Mouse (Mus musculus) embryonic facial prominence, embryonic 13.5 days (tissue): Measurements from ENCODE around the gene Cpne8. TPM values are rescaled to one million over a fixed set of nuclear protein-coding genes. Genes with fewer than 3 reads are reported as not detected.

Experiments
- ATAC-seq: fragments of 200-750 bp; cut with Nextera tagmentation; 2 replicates; pipeline ENCODE4 v1.8.0; 2017; ENCODE audit warnings: low read depth; ENCODE audit not compliant: insufficient number of reproducible peaks, insufficient read depth, low FRiP score, low TSS enrichment
- H3K27ac ChIP-seq: fragments of 300-500 bp; sonication (generic); 2 replicates; pipeline ENCODE4 v1.5.1; 2015; ENCODE audit warnings: moderate library complexity, mild to moderate bottlenecking, inconsistent platforms
- H3K27me3 ChIP-seq: fragments of 300-500 bp; sonication (generic); 2 replicates; pipeline ENCODE4 v1.6.1; 2015; ENCODE audit warnings: mild to moderate bottlenecking, inconsistent platforms
- H3K36me3 ChIP-seq: fragments of 300-500 bp; sonication (generic); 2 replicates; pipeline ENCODE4 v1.6.1; 2015; ENCODE audit warnings: mild to moderate bottlenecking, inconsistent platforms
- H3K4me1 ChIP-seq: fragments of 300-500 bp; sonication (generic); 2 replicates; pipeline ENCODE4 v1.6.1; 2015; ENCODE audit warnings: inconsistent platforms
- H3K4me2 ChIP-seq: fragments of 300-500 bp; sonication (generic); 2 replicates; pipeline ENCODE4 v1.6.1; 2015; ENCODE audit warnings: moderate library complexity, mild to moderate bottlenecking, inconsistent platforms
- H3K4me3 ChIP-seq: fragments of 300-500 bp; sonication (generic); 2 replicates; pipeline ENCODE4 v1.5.1; 2015; ENCODE audit warnings: mild to moderate bottlenecking, inconsistent platforms
- H3K9ac ChIP-seq: fragments of 300-500 bp; sonication (generic); 2 replicates; pipeline ENCODE4 v1.6.1; 2015; ENCODE audit warnings: mild to moderate bottlenecking, inconsistent platforms
- H3K9me3 ChIP-seq: fragments of 300-500 bp; sonication (generic); 2 replicates; pipeline ENCODE4 v1.6.1; 2016; ENCODE audit warnings: inconsistent platforms
- WGBS: fragments of 180-500 bp; shearing (Covaris S2); methylation state at CpG from one replicate; pipeline ENCODE4 v1.1.7; 2015; ENCODE audit warnings: mixed read lengths; 5-methylcytosine and 5-hydroxymethylcytosine counted together
- polyA plus RNA-seq: library from polyadenylated mRNA; unstranded; fragments of >200 nt; fragmentation: Nextera tagmentation; extraction: Ambion mirVana; gene quantifications from 2 replicates; pipeline ENCODE4 v1.2.1, GENCODE M21; 2015

Gene Cpne8
- 19.7 and 20.1 TPM in 2 replicates for polyA plus RNA-seq

DNA sequence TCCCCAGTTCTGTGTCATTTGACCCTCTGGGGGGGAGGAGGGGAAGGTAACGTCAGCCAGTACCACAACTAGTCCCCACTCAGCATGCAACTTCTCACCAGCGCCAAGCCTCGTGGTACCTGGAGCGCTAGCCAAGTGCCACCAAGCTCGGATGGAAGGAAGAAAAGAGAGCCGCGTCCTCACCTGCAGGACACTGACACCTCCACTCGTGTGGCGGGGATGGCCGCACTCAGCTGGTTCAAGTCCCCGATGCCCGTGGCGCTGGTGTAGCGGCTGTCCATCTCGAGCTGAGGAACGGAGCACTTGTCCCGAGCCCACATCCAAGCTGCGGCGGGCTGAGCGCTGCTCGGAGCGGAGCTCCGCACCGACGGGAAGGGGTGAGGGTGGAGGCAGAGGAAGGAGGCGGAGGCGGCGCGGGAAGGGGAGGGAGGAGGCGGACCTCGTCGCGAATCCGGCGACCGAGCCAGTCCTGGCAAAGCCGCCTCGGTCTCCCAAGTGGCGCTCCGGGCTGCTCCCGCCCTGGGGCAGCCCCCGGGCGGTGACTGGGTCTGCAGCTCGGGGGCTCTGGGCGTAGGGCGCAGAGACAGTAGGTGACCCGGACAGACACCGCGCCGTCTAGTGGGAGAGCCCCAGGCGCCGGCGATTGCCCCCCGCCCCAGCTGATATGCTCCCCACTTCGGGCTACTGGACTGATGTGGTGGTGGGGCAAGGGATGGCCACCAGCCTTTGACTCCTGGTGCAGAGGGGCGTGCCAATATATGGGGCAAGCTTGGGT, at the start of gene Cpne8:
TSS of gene Cpne8 (minus strand) at position 448 of the 775 bp plus-strand sequence.
- no peaks in the 10 kb centered on the region for H3K27me3 ChIP-seq
- WGBS: under 1% methylated on average over 50 of the region's 56 CpGs
- peaks cover 7% of the 10 kb centered on the region; the same call in 1 of the 2 replicates for H3K4me1 ChIP-seq
- H3K9me3 ChIP-seq: no peaks in the 10 kb centered on the region
- H3K9ac ChIP-seq: peak within 1 kb of the TSS; percentile 81
- H3K4me2 ChIP-seq: peak within 1 kb of the TSS; percentile 95
- peak within 1 kb of the TSS; percentile 70 for H3K4me3 ChIP-seq
- peak within 1 kb of the TSS; percentile 33; the same call in 1 of the 2 replicates for H3K27ac ChIP-seq
- peak; percentile 72 for ATAC-seq
- no peaks in the 10 kb centered on the region for H3K36me3 ChIP-seq

GRCm38 (mm10) chr15:90717717-90718116, 38.5 kb upstream of the Cpne8 start:
- Histone ChIP-seq H3K27ac (no peak overlapping the region), H3K9ac (no peak overlapping the region), H3K36me3 (no peaks in the 10 kb centered on the region), H3K9me3 (no peaks in the 10 kb centered on the region), H3K4me1 (no peaks in the 10 kb centered on the region), H3K27me3 (no peaks in the 10 kb centered on the region), H3K4me3 (no peak overlapping the region), H3K4me2 (no peak overlapping the region)
- 79% methylated on average over 4 of the region's 4 CpGs for WGBS
- no peak for ATAC-seq

DNA sequence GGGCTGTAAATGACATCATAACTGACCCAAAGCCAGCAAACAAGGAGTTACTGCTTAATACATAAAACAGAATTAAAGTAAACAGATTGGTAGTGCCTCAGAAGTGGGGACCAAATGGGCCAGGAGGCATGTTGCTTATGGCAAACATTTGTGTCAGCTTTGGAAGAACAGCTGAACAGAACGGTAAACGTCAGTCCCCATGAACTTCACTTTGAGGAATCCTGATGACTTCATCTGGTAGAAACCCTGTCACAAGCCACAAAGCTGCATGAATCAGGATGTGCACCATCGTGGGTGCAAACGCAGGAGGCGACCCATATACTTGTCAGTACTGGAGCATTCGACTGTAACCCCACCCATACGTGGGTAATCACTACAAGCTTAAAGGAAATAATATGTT, 30.1 kb upstream of the Cpne8 start:
- no peak overlapping the region for H3K9ac ChIP-seq
- no peak overlapping the region for H3K4me2 ChIP-seq
- 72% methylated on average over 7 of the region's 7 CpGs for WGBS
- no peak for ATAC-seq
- no peak overlapping the region for H3K4me3 ChIP-seq
- H3K4me1 ChIP-seq: no peaks in the 10 kb centered on the region
- no peaks in the 10 kb centered on the region for H3K27me3 ChIP-seq
- no peaks in the 10 kb centered on the region for H3K9me3 ChIP-seq
- H3K27ac ChIP-seq: no peak overlapping the region
- H3K36me3 ChIP-seq: no peaks in the 10 kb centered on the region

GRCm38 (mm10) chr15:90704314-90704713, 25.1 kb upstream of the Cpne8 start:
- no peak overlapping the region for H3K4me2 ChIP-seq
- H3K27me3 ChIP-seq: no peaks in the 10 kb centered on the region
- H3K36me3 ChIP-seq: no peaks in the 10 kb centered on the region
- no peak overlapping the region for H3K27ac ChIP-seq
- no peak overlapping the region for H3K9ac ChIP-seq
- ATAC-seq: no peak
- WGBS: 54% methylated on average over 5 of the region's 5 CpGs
- H3K9me3 ChIP-seq: no peaks in the 10 kb centered on the region
- H3K4me3 ChIP-seq: no peak overlapping the region
- H3K4me1 ChIP-seq: no peaks in the 10 kb centered on the region

GRCm38 (mm10) chr15:90703502-90704232, 24.4 kb upstream of the Cpne8 start:
- no peaks in the 10 kb centered on the region for H3K27me3 ChIP-seq
- H3K4me2 ChIP-seq: no peak overlapping the region
- ATAC-seq: no peak
- H3K4me3 ChIP-seq: no peak overlapping the region
- H3K36me3 ChIP-seq: no peaks in the 10 kb centered on the region
- no peak overlapping the region for H3K27ac ChIP-seq
- H3K4me1 ChIP-seq: no peaks in the 10 kb centered on the region
- H3K9me3 ChIP-seq: no peaks in the 10 kb centered on the region
- H3K9ac ChIP-seq: no peak overlapping the region
- 55% methylated on average over 11 of the region's 11 CpGs for WGBS

- H3K36me3 ChIP-seq: no peaks in the 10 kb centered on the region
Measured at GRCm38 (mm10) chr15:90686770-90687169, 7.5 kb upstream of the Cpne8 start.

DNA sequence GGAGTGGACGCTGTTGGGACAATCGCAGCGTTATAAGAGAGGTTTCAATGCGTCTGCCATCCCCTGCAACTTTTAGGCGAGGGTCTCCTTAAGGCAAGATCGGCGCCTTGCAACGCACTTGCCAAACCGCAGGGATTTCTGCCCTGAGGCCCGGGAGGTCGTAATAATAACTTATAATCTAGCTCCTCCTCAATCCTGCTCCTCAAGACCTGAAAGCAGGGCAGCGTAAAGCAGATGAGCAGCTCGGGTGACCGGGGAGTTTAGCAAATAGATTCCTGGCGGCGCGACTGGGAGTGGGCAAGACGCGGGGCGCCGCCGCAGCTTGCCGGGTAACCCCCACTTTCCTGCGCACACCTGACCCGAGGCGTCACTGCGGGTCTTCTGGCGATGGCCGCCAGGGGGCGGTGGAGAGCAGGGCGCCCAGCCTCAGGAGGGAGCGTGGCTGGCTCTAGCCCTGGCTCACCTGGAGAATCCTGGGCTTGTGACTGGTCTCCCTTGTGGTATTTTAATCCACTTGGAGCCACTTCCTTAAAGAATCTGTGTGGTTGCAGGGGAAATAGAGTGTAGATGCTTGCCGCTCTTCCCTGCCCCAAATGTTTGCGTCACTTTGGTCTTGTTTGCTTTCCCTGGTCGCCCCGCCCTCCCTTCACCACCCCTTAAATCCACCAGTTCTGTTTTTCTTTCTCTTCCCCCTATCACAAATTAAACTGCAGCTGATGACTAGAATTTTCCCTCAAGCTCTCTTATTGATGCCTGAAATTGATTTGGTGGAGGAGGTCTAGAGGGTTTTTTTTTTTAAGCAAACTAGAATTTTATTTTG, 738 bp upstream of the Cpne8 start:
- peak overlapping the region; percentile 70 for H3K4me3 ChIP-seq
- peak overlapping the region; percentile 33; the same call in 1 of the 2 replicates for H3K27ac ChIP-seq
- no peaks in the 10 kb centered on the region for H3K27me3 ChIP-seq
- no peaks in the 10 kb centered on the region for H3K36me3 ChIP-seq
- peaks cover 7% of the 10 kb centered on the region; the same call in 1 of the 2 replicates for H3K4me1 ChIP-seq
- peak; percentile 71 for ATAC-seq
- no peaks in the 10 kb centered on the region for H3K9me3 ChIP-seq
- WGBS: 4% methylated on average over 36 of the region's 36 CpGs
- peak overlapping the region; percentile 81 for H3K9ac ChIP-seq
- peak overlapping the region; percentile 95 for H3K4me2 ChIP-seq

More at GRCm38 (mm10) chr15:90686770-90687169, 7.5 kb upstream of the Cpne8 start:
- Histone ChIP-seq H3K27me3 (no peaks in the 10 kb centered on the region), H3K9me3 (no peaks in the 10 kb centered on the region), H3K4me2 (no peak overlapping the region), H3K9ac (no peak overlapping the region), H3K4me3 (no peak overlapping the region), H3K4me1 (no peaks in the 10 kb centered on the region), H3K27ac (no peak overlapping the region)
- ATAC-seq: no peak
- WGBS: 88% methylated on average over 6 of the region's 6 CpGs

DNA sequence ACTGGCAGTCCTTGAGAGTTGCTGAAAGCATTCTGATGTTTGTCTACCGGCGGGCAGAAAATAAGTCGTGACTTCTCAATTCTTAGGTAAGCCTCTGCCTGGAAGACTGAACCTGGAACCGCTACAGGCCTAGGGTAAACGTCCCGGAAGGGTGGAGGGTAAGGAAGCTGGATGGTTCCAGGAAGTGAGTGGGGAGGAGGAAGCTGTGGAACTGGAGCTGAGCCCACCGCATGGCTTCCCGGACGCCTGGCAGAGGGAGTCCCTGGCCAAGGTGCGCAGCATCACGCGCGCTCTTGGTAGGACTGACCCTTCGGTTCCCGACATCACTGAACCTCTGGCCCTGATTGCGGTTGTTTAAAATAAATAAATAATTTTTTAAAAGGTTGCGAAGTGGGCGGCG, 744 bp downstream of the Cpne8 start:
- Histone ChIP-seq H3K9ac (peak overlapping the region; percentile 81), H3K36me3 (no peaks in the 10 kb centered on the region), H3K4me2 (peak overlapping the region; percentile 95), H3K4me1 (peaks cover 7% of the 10 kb centered on the region; the same call in 1 of the 2 replicates), H3K4me3 (peak overlapping the region; percentile 70), H3K9me3 (no peaks in the 10 kb centered on the region), H3K27ac (no peak overlapping the region), H3K27me3 (no peaks in the 10 kb centered on the region)
- ATAC-seq: no peak
- WGBS: 3% methylated on average over 19 of the region's 19 CpGs

GRCm38 (mm10) chr15:90669494-90669893, 9.7 kb downstream of the Cpne8 start:
- Histone ChIP-seq H3K36me3 (no peaks in the 10 kb centered on the region), H3K4me3 (no peak overlapping the region), H3K27ac (no peak overlapping the region), H3K4me2 (no peak overlapping the region), H3K9ac (no peak overlapping the region), H3K27me3 (no peaks in the 10 kb centered on the region), H3K9me3 (no peaks in the 10 kb centered on the region), H3K4me1 (peaks cover 5% of the 10 kb centered on the region)
- ATAC-seq: no peak
- WGBS: 74% methylated on average over 7 of the region's 7 CpGs

GRCm38 (mm10) chr15:90666893-90667292, 12.3 kb downstream of the Cpne8 start:
- Histone ChIP-seq H3K4me3 (no peak overlapping the region), H3K4me2 (no peak overlapping the region), H3K9ac (no peak overlapping the region), H3K27me3 (no peaks in the 10 kb centered on the region), H3K9me3 (no peaks in the 10 kb centered on the region), H3K27ac (no peak overlapping the region), H3K36me3 (no peaks in the 10 kb centered on the region), H3K4me1 (peaks cover 5% of the 10 kb centered on the region)
- 86% methylated on average over 6 of the region's 6 CpGs for WGBS
- no peak for ATAC-seq

GRCm38 (mm10) chr15:90664615-90665014, 14.6 kb downstream of the Cpne8 start:
- 45% methylated on average over 3 of the region's 3 CpGs for WGBS
- H3K9ac ChIP-seq: no peak overlapping the region
- H3K4me2 ChIP-seq: no peak overlapping the region
- H3K4me1 ChIP-seq: peaks cover 5% of the 10 kb centered on the region
- no peak for ATAC-seq
- H3K4me3 ChIP-seq: no peak overlapping the region
- H3K9me3 ChIP-seq: no peaks in the 10 kb centered on the region
- no peaks in the 10 kb centered on the region for H3K36me3 ChIP-seq
- no peak overlapping the region for H3K27ac ChIP-seq
- no peaks in the 10 kb centered on the region for H3K27me3 ChIP-seq
